Mouse (Mus musculus) heart, postnatal 0 days (tissue): ENCODE results near the gene Zfp78.

ENCODE experiments used
- CTCF ChIP-seq: IDR thresholded peaks from 2 replicates; pipeline ENCODE4 v1.5.1; 2016; ENCODE audit warnings: antibody characterized with exemption, control low read depth, low read depth
- EP300 ChIP-seq: IDR thresholded peaks from 2 replicates; pipeline ENCODE4 v1.6.1; 2016; ENCODE audit warnings: antibody characterized with exemption, low read depth

DNA sequence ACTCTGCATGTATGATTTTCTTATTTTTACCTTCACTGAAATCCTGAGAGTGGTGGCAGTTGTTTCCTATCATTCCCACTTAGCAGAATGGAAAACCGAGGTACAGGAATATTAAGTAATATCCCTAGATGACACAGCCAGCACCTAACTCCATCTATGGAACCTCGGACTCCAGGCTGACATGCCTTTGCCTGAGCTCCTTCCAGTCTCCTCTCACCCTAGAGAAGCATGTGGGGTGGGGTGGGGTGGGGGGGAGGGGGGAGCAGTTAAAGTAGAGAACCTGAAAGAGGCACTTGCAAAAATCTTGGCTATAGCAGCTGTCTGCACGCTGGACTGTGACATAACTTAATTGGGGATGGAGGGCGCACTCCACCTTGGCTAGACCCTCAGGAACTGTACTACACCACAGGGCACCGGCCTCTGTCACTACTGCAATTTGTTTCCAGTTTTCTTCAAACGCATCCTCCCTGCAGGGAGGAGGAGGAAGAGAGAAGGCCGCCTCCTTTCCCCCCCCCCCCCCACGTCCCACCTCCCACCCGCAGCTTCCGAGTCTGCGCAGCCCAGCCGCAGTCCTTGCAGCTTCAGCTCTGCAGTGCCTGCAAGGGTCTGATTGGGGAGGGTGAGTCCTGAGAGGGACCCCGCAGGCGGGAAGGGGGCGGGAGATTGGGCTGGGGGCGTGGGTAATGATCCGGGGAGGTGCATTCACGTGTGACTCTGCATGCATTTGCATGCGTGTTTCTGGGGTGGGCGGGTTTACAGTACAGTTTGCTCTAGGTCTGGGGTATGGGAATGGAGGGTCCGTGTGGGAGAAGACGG, 51.8 kb downstream of the Zfp78 start:
- TF ChIP-seq CTCF (no peak), EP300 (no peak)
